Mouse (Mus musculus) hindbrain, embryonic 13.5 days (tissue): Measurements from ENCODE around the gene Mfsd4a. TPM values are rescaled to one million over a fixed set of nuclear protein-coding genes. Genes with fewer than 3 reads are reported as not detected.

ENCODE experiments used
- ATAC-seq: fragments of 200-750 bp; cut with Nextera tagmentation; 2 replicates; pipeline ENCODE4 v1.8.0; 2017; ENCODE audit warnings: moderate TSS enrichment; ENCODE audit not compliant: low FRiP score
- H3K27ac ChIP-seq: fragments of 300-500 bp; sonication (generic); 2 replicates; pipeline ENCODE4 v1.5.1; 2015; ENCODE audit warnings: inconsistent platforms, mild to moderate bottlenecking, moderate library complexity
- H3K27me3 ChIP-seq: fragments of 300-500 bp; sonication (generic); 2 replicates; pipeline ENCODE4 v1.6.1; 2015; ENCODE audit warnings: mild to moderate bottlenecking, inconsistent platforms
- H3K36me3 ChIP-seq: fragments of 300-500 bp; sonication (generic); 2 replicates; pipeline ENCODE4 v1.6.1; 2015; ENCODE audit warnings: mild to moderate bottlenecking, inconsistent platforms
- H3K4me1 ChIP-seq: fragments of 300-500 bp; sonication (generic); replicated peaks from 2 replicates; pipeline ENCODE4 v1.6.1; 2015; ENCODE audit warnings: inconsistent platforms
- H3K4me2 ChIP-seq: fragments of 300-500 bp; sonication (generic); 2 replicates; pipeline ENCODE4 v1.6.1; 2015; ENCODE audit warnings: inconsistent platforms, mild to moderate bottlenecking, moderate library complexity
- H3K4me3 ChIP-seq: fragments of 300-500 bp; sonication (generic); 2 replicates; pipeline ENCODE4 v1.5.1; 2015; ENCODE audit warnings: mild to moderate bottlenecking, inconsistent platforms
- H3K9ac ChIP-seq: fragments of 300-500 bp; sonication (generic); 2 replicates; pipeline ENCODE4 v1.6.1; 2015; ENCODE audit warnings: mild to moderate bottlenecking, inconsistent platforms
- H3K9me3 ChIP-seq: fragments of 300-500 bp; sonication (generic); 2 replicates; pipeline ENCODE4 v1.6.1; 2016; ENCODE audit warnings: inconsistent platforms
- WGBS: fragments of 180-500 bp; shearing (Covaris S2); methylation state at CpG from one replicate; pipeline ENCODE4 v1.1.7; 2015; 5-methylcytosine and 5-hydroxymethylcytosine counted together
- polyA plus RNA-seq: library from polyadenylated mRNA; unstranded; fragments of >200 nt; fragmentation: Nextera tagmentation; extraction: Ambion mirVana; gene quantifications from 2 replicates; pipeline ENCODE4 v1.2.1, GENCODE M21; 2015

The Mfsd4a gene
- polyA plus RNA-seq: 6.8 and 7.2 TPM in 2 replicates

DNA sequence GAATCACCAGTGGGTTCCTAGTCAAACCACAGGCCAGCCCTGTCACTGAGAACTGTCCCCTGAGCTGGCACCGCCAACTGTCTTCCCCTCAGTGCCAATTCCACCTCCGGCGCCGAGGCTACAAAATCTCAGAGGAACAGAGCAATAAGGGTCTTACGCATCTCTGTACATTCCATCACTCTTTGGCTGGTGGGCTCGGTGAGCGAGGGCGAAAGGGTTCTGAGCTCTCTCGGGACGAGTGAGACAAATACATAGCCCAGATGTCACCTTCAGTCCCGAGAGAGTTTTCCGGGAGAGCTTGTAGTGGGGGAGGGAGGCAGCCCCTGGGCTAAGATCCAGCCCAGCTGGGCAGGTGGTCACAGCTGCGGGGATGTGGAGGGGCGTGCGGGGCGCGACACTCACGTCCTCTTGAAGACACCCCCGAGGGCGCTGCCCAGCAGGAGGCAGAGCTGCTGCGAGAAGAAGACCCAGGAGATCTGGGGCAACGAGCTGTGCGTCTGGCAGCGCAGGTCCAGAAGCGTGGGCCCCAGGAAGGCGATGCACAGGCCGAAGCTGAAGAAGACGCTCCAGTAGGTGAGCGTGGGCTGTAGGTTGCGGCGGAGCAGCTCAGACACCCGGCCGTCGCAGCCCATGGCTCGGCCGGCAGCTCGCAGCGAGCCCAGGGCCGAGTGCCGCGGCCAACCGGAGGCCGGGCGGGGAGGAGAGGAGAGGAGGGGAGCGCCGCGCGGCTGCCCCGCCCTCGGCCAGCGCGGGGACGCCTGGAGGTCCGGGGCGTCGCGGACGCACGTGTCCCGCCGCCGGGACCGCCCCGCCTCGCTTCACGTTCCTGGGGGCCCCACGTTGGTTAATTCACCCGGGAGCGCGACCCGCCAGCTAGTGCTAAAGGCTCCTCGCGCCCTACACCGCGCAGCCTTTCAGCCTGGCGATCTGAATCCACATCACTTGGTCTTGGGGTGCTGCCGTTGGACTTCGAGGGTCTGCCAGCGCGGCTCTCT, at the start of gene Mfsd4a:
Mfsd4a (minus strand) TSS at position 802 of the 995 bp plus-strand sequence.
- H3K27ac ChIP-seq: no peak within 1 kb of the TSS
- H3K4me2 ChIP-seq: peak within 1 kb of the TSS; percentile 92
- H3K9ac ChIP-seq: peak within 1 kb of the TSS; percentile 77
- H3K9me3 ChIP-seq: no peaks in the 10 kb centered on the region
- H3K4me3 ChIP-seq: peak within 1 kb of the TSS; percentile 50
- peaks cover 13% of the 10 kb centered on the region for H3K4me1 ChIP-seq
- peaks cover 58% of the 10 kb centered on the region for H3K27me3 ChIP-seq
- H3K36me3 ChIP-seq: no peaks in the 10 kb centered on the region
- peak; percentile 84 for ATAC-seq
- 2% methylated on average over 80 of the region's 80 CpGs for WGBS

DNA sequence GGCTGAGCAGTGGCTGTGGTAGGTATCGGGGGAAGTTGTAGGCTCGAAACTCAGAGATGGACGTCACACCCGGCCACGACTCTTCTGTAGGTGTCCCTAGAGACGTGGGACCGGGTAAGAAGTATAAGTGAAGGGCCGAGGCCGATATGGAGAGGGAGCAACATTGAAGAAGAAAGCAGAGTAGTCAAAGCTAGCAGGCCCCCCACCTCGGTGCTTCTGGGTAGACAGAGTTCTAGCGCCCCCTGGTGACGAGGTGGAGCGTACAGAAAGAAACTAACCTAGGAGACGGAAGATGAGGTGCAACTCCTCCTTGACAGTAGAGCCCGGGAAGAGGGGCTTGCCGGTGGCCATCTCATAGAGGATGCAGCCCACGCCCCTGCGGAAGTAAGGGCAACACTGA, 48.7 kb upstream of the Mfsd4a start:
- Histone ChIP-seq H3K4me1 (peaks cover 3% of the 10 kb centered on the region; the same call in 1 of the 2 replicates), H3K9ac (no peak overlapping the region), H3K4me3 (no peak overlapping the region), H3K27ac (no peak overlapping the region), H3K27me3 (no peaks in the 10 kb centered on the region), H3K36me3 (no peaks in the 10 kb centered on the region), H3K9me3 (no peaks in the 10 kb centered on the region), H3K4me2 (no peak overlapping the region)
- WGBS: 28% methylated on average over 18 of the region's 18 CpGs
- no peak for ATAC-seq

DNA sequence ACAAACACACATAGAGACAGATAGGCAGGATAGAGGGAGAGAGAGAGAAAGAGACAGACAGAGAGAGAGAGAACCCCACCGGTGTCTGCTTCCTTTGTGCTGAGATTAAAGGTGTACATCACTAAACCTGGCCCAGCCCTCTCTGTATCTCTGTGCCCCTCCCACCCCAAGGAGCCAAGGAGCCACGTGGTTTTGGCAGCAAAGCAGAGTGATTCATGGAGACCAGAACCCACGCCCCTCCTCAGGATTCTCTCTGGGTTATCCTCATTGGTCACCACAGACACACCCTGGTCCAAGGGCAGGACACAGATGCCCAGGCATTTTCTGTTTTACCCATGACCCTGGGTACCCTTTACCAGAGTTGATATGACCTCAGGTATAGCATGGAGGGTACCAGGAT, 45.2 kb upstream of the Mfsd4a start:
- Histone ChIP-seq H3K9ac (no peak overlapping the region), H3K36me3 (no peaks in the 10 kb centered on the region), H3K9me3 (no peaks in the 10 kb centered on the region), H3K27ac (no peak overlapping the region), H3K4me1 (no peaks in the 10 kb centered on the region), H3K27me3 (no peaks in the 10 kb centered on the region), H3K4me3 (no peak overlapping the region), H3K4me2 (no peak overlapping the region)
- WGBS: 65% methylated on average over 3 of the region's 3 CpGs
- no peak for ATAC-seq

DNA sequence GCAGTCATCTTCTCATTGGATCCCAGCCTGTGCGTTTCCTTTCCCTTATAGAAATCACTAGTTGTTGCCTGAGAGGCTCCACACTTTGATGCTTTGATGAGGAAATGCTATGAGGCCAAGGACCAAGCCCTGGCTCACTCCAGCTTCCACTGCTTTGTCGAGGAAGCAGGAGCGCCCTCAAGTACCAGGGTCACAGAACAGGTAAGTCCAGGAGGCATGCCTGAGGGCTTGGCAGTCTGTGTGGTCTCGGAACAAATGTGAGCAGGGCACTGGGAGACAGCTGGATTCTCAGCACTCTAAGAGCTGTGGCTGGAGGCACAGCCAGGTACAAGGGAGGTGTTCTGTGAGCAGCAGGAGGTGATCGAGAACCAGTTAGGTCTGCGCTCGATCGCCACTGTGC, 44.6 kb upstream of the Mfsd4a start:
- Histone ChIP-seq H3K4me3 (no peak overlapping the region), H3K27me3 (no peaks in the 10 kb centered on the region), H3K27ac (no peak overlapping the region), H3K9me3 (no peaks in the 10 kb centered on the region), H3K36me3 (no peaks in the 10 kb centered on the region), H3K9ac (no peak overlapping the region), H3K4me1 (no peaks in the 10 kb centered on the region), H3K4me2 (no peak overlapping the region)
- WGBS: 84% methylated on average over 8 of the region's 8 CpGs
- no peak for ATAC-seq

DNA sequence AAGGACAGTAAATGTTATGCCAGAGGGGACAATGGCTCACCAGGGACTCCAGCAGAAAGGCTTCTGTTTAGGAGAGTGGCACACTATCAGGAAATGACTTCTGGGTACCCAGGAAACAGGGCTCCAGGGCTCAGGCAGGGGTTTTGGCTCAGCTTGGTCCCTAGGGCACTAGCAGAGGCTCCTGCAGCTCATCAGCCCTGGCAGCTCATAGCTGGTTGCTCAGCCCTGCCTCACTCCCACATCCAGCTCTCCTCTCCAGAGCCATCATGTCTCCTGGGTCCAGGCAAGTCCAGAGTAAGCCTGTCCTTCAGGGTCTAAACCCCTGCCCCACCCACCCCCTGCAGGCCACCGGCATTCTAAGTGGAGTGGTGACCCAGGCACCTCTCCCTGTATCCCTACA, 43.5 kb upstream of the Mfsd4a start:
- H3K27ac ChIP-seq: no peak overlapping the region
- H3K27me3 ChIP-seq: no peaks in the 10 kb centered on the region
- H3K36me3 ChIP-seq: no peaks in the 10 kb centered on the region
- no peak overlapping the region for H3K4me3 ChIP-seq
- H3K9ac ChIP-seq: no peak overlapping the region
- 58% methylated on average over 1 of the region's 1 CpGs for WGBS
- no peak overlapping the region for H3K4me2 ChIP-seq
- no peaks in the 10 kb centered on the region for H3K9me3 ChIP-seq
- no peak for ATAC-seq
- no peaks in the 10 kb centered on the region for H3K4me1 ChIP-seq

DNA sequence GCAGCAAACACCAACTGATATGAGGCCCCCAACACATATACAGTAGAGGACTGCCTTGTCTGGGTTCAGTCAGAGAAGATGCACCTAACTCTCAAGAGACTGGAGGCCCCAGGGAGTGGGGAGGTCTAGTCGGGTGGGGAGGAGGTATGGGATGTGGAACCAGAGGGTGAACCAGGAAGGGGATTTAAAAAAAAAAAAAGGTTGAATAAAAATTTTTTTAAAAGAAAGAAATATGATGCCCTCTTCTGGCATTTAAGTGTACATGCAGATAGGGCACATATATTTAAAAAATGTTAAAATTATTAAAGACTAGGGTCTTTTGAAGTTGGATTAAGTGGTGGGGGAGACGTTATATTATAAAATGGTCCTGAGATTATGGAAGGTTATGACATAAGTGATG, 41.5 kb upstream of the Mfsd4a start:
- H3K27me3 ChIP-seq: 0 out of 2 replicates have a peak, but pooled peaks cover under 1% of the 10 kb centered on the region
- H3K4me3 ChIP-seq: no peak overlapping the region
- no peaks in the 10 kb centered on the region for H3K36me3 ChIP-seq
- no peak overlapping the region for H3K4me2 ChIP-seq
- no peaks in the 10 kb centered on the region for H3K4me1 ChIP-seq
- no peak for ATAC-seq
- H3K27ac ChIP-seq: no peak overlapping the region
- 83% methylated on average over 2 of the region's 2 CpGs for WGBS
- no peaks in the 10 kb centered on the region for H3K9me3 ChIP-seq
- no peak overlapping the region for H3K9ac ChIP-seq

DNA sequence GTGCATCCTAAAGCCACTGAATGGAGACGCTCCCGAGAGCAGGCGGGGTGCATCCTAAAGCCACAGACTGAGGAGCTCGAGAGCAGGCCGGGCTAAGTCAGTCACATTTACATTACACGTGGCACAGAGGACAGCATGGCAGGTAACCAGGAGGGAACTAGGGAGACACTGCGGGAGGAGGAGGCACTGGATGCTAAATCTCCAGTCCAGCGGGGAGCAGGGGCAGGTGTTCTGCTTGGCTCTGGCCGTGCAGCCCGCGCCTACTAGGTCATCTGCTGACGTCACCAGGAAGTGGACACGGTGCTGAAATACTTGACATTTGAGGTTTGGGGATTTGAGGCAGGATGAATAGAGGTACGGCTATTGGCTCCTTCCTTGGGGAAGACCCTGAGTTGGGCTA, 36.5 kb upstream of the Mfsd4a start:
- Histone ChIP-seq H3K9ac (no peak overlapping the region), H3K27ac (no peak overlapping the region), H3K27me3 (0 out of 2 replicates have a peak, but pooled peaks cover 3% of the 10 kb centered on the region), H3K36me3 (no peaks in the 10 kb centered on the region), H3K4me1 (no peaks in the 10 kb centered on the region), H3K4me3 (no peak overlapping the region), H3K9me3 (0 out of 2 replicates have a peak, but pooled peaks cover 3% of the 10 kb centered on the region), H3K4me2 (no peak overlapping the region)
- ATAC-seq: no peak
- WGBS: 74% methylated on average over 14 of the region's 14 CpGs

DNA sequence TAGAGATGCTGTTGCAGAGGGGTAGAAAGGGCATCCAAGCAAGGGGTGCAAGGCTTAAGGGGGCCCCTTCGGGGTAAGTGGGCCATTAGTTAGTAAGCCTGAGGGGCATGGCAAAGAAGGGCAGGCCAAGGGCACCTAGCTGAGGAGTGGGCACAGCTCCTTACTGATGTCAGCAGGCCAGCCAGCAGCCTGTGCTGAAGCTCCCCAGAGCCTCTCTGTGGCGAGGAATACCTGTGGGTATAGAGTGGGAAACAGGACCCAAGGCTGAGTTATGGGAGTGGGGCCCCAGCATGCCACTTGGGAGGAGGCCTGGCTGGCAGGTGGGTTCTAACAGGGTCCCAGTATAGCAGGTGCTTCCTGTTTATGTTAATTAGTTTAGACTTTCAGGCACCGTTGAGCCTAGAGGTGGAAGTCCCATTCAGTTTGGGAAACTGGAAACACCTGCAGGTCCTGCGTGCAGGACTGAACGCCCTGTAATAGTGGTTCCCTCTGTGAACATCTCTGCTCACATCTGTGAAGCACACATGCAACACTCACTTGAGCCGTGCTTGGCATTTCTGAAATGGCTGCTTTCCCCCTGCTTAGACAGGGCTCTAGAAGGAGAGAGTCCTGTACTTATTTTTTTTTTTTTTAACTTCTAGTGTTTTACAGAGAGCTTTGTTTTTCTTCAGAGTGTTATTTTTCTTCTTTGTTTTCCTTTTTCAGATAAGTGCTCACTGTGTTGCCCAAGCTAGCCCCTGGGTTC, 34.3 kb upstream of the Mfsd4a start:
- H3K9ac ChIP-seq: no peak overlapping the region
- H3K4me1 ChIP-seq: no peaks in the 10 kb centered on the region
- no peak overlapping the region for H3K27ac ChIP-seq
- WGBS: 88% methylated on average over 6 of the region's 6 CpGs
- no peak for ATAC-seq
- 0 out of 2 replicates have a peak, but pooled peaks cover 3% of the 10 kb centered on the region for H3K27me3 ChIP-seq
- H3K4me2 ChIP-seq: no peak overlapping the region
- H3K9me3 ChIP-seq: 0 out of 2 replicates have a peak, but pooled peaks cover 3% of the 10 kb centered on the region
- H3K36me3 ChIP-seq: no peaks in the 10 kb centered on the region
- no peak overlapping the region for H3K4me3 ChIP-seq

DNA sequence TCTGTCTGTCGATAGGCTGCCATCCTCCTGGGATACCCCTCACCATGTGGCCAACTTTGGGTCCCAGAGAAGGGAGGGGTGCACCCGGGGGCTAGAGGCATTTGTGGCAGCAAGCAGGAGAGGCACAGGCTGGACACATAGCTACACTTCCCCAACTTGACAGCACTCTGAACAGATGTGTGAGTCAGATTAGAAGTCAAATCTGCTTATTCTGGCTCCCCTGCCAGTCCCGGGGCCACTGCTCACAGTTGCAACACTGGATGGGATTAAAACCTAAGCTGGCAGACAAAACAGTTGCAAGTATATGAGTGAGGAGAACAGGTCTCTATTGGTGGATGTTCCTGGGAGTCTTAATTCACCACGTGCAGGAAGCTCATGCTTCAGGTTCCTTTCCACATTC, 31.9 kb upstream of the Mfsd4a start:
- no peaks in the 10 kb centered on the region for H3K36me3 ChIP-seq
- no peak for ATAC-seq
- 0 out of 2 replicates have a peak, but pooled peaks cover 3% of the 10 kb centered on the region for H3K9me3 ChIP-seq
- WGBS: 79% methylated on average over 4 of the region's 4 CpGs
- no peak overlapping the region for H3K27ac ChIP-seq
- no peak overlapping the region for H3K4me2 ChIP-seq
- no peak overlapping the region for H3K4me3 ChIP-seq
- 0 out of 2 replicates have a peak, but pooled peaks cover 3% of the 10 kb centered on the region for H3K27me3 ChIP-seq
- no peaks in the 10 kb centered on the region for H3K4me1 ChIP-seq
- no peak overlapping the region for H3K9ac ChIP-seq

DNA sequence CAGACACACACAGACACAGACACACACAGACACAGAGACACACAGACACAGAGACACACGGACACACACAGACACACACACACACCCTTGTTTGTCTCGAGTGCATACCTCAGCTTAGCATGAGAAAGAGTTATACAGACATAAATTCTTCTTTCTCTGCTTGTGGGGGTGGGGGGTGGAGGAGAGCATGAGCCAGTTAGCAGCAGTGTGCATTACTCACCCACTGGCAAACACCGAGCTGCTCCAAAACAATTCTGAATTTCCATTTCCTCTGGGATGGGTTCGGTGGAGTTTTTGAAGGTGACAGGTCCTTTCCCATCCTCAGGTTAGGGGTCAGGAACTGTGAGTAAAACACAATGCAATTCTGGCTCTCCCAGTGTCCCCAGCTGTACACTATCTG, 31.2 kb upstream of the Mfsd4a start:
- Histone ChIP-seq H3K4me3 (no peak overlapping the region), H3K27ac (no peak overlapping the region), H3K4me1 (no peaks in the 10 kb centered on the region), H3K4me2 (no peak overlapping the region), H3K36me3 (no peaks in the 10 kb centered on the region), H3K27me3 (no peaks in the 10 kb centered on the region), H3K9ac (no peak overlapping the region), H3K9me3 (0 out of 2 replicates have a peak, but pooled peaks cover 3% of the 10 kb centered on the region)
- ATAC-seq: no peak
- WGBS: 83% methylated on average over 4 of the region's 4 CpGs

DNA sequence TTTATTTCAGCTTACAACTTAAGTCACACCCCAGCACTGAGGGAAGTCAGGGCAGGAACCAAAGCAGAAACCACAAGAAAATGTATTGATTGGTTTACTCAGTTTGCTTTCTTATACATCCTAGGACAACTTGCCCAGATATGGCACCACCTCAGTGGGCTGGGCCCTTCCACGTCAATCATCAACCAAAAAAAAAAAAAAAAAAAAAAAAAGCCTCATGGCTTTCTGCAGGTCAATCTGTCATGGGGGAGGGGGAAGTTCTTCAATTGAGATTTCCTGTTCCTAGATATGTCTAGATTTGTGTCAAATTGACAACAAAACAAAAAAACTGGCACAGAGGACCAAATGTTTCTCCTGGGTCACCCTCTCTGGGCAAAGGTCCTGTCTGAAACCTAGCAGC, 30.2 kb upstream of the Mfsd4a start:
- no peak for ATAC-seq
- 77% methylated on average over 1 of the region's 1 CpGs for WGBS

DNA sequence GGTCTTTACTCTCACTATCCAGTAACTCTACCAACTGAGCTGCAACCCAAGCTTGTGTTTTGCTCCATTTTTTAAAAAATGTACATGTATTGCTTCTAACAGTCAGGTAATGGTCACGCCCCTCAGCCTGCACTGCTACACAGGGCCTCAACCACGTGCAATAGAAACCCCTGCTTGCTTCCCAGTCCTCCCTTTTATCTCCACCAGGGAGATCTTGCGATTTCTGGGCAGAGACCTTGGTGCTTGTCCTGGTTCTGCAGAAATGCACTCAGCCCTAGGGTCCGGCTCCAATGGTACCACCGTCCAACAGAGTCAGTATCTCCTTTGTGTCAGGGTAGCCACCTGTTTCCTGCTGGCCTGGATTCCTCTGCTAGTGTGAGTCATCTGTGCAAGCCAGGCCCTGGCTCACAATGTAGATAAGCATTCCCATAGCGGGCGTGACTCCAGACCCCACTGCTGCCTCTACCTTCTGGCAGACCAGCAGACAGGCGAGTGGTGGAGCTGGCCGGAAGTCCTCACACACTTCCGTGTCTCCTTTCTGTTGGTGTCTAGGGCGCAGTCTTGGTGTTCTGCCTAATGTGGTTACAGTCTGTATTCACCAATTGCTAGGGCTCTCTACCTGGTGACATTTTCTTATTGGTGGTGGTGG, 27.6 kb upstream of the Mfsd4a start:
- Histone ChIP-seq H3K4me1 (no peaks in the 10 kb centered on the region), H3K4me3 (no peak overlapping the region), H3K9ac (no peak overlapping the region), H3K27me3 (no peaks in the 10 kb centered on the region), H3K36me3 (no peaks in the 10 kb centered on the region), H3K9me3 (no peaks in the 10 kb centered on the region), H3K4me2 (no peak overlapping the region), H3K27ac (no peak overlapping the region)
- ATAC-seq: no peak
- 88% methylated on average over 11 of the region's 11 CpGs for WGBS

More for the DNA sequence above, 30.2 kb upstream of the Mfsd4a start:
- Histone ChIP-seq H3K4me2 (no peak overlapping the region), H3K27me3 (no peaks in the 10 kb centered on the region), H3K27ac (no peak overlapping the region), H3K4me3 (no peak overlapping the region), H3K4me1 (no peaks in the 10 kb centered on the region), H3K36me3 (no peaks in the 10 kb centered on the region), H3K9me3 (0 out of 2 replicates have a peak, but pooled peaks cover 3% of the 10 kb centered on the region), H3K9ac (no peak overlapping the region)
